In the genomic region with DNA sequence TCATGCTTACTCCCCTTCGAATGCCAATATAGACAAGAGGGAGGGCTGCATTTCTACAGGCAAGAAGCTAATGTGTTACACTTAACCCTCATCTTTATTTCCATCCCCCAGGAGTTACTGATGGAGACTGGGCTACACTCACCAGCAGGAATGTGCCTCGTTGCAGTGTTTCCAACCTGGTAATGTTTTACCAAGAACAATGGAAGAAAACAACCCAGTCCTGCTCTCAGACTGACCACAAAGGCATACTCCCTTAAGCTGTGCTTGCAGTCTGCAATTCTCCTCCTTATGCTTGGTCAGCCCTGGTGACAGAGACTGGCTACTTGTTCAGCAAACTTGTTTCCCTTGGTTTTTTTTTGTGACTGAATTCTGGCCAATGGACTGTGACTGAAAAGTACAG, we compare ENCODE assay signal across 17 mouse cellular contexts. TPM values are rescaled to one million over a fixed set of nuclear protein-coding genes. Genes with fewer than 3 reads are reported as not detected.
"Had no signal": no experiment of that assay in that cellular context is flagged by ENCODE, and none has a peak within 500 bp of the region (broad histone marks: within the 10 kb centered on the region; RNA-seq: fewer than 3 reads in every experiment).

No protein-coding gene starts in this region.

- ATAC-seq: hindbrain, embryonic 16.5 days; inflammation-experienced regulatory T-cells, adult 6 months; intestine, postnatal 0 days; lung, postnatal 0 days; midbrain, embryonic 16.5 days had no signal

- H3K4me1 ChIP-seq: limb, embryonic 13.5 days; liver, embryonic 15.5 days had no signal

- H3K9ac ChIP-seq: limb, embryonic 13.5 days; liver, embryonic 15.5 days; midbrain, embryonic 12.5 days; neural tube, embryonic 13.5 days had no signal

- H3K4me2 ChIP-seq: limb, embryonic 13.5 days; liver, embryonic 11.5 days; liver, embryonic 15.5 days; midbrain, embryonic 12.5 days; neural tube, embryonic 13.5 days had no signal

- H3K27ac ChIP-seq: limb, embryonic 13.5 days; liver, embryonic 15.5 days; midbrain, embryonic 12.5 days; neural tube, embryonic 13.5 days; stomach, postnatal 0 days had no signal

- H3K4me3 ChIP-seq: limb, embryonic 13.5 days; liver, embryonic 15.5 days; midbrain, embryonic 12.5 days; neural tube, embryonic 13.5 days had no signal

- H3K36me3 ChIP-seq: limb, embryonic 13.5 days; liver, embryonic 15.5 days; midbrain, embryonic 12.5 days; neural tube, embryonic 13.5 days had no signal

- DNase-seq: layer of hippocampus, adult 9-11 months; layer of hippocampus, postnatal 36 days; lung, adult 2 months; right cerebral cortex, adult 18-20 months; thymus, postnatal 25 days had no signal

- H3K9me3 ChIP-seq: limb, embryonic 13.5 days; liver, embryonic 15.5 days; midbrain, embryonic 12.5 days; neural tube, embryonic 13.5 days had no signal

RNA-seq across cellular contexts. Expression of a gene that starts 21.7 kb away (rescaled TPM):
- total RNA-seq: megakaryocyte-erythroid progenitor cell, adult 5-6 weeks had no signal
- polyA plus RNA-seq: inflammation-experienced regulatory T-cells, adult 6 months had no signal
